Mouse (Mus musculus): Measurements from ENCODE around the gene Rasa3.

DNA sequence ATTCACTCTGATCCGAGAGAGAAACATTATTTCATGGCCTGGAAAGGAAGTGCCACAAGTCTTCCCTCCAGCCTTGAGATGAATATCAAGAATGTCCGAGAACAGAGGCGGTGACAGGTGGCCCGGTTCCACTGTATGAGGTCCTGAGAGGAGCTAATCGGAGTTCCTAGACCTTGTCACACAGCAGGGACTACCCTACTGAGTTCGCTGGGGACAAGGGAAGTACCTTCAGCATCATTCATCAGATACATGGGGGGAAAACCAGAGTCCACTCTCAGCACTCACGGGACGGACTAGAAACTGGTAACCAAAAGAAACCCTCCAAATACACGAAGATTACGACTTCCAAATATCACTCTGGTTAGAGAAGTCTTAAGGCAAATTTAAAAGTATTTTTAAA lies 76.7 kb downstream of the Rasa3 start:
- TF ChIP-seq CTCF (IDR thresholded peaks at IDR 0.05; ENCODE audit: borderline replicate concordance, insufficient read depth, low read length): no peak
- no peak for TF ChIP-seq POLR2A (IDR thresholded peaks at IDR 0.05; ENCODE audit: low read depth, low read length)

Measured in embryonic fibroblast, embryonic 13.5 days (primary cell).